Mouse (Mus musculus) ES-Bruce4 (cell line): ENCODE measurements around the gene Cysrt1.

Experiments used
- CTCF ChIP-seq: IDR thresholded peaks from one replicate; pipeline ENCODE4 v1.8.1; 2011; ENCODE audit warnings: low read depth, low read length
- POLR2A ChIP-seq: IDR thresholded peaks from one replicate; pipeline ENCODE4 v1.8.1; 2011; ENCODE audit warnings: low read length; ENCODE audit not compliant: insufficient read depth

GRCm38 (mm10) chr2:25231038-25231437 lies 11.2 kb downstream of the Cysrt1 start:
- TF ChIP-seq CTCF (no peak), POLR2A (no peak)
